Mouse (Mus musculus) Muller cell, postnatal 12 days (primary cell): Measurements from ENCODE around the gene Nrd1.

ENCODE experiments used
- DNase-seq: peaks from one replicate; pipeline ENCODE4 v3.0.0-alpha.2; 2015; ENCODE audit errors: inconsistent ontology term

Nrd1 gene

DNA sequence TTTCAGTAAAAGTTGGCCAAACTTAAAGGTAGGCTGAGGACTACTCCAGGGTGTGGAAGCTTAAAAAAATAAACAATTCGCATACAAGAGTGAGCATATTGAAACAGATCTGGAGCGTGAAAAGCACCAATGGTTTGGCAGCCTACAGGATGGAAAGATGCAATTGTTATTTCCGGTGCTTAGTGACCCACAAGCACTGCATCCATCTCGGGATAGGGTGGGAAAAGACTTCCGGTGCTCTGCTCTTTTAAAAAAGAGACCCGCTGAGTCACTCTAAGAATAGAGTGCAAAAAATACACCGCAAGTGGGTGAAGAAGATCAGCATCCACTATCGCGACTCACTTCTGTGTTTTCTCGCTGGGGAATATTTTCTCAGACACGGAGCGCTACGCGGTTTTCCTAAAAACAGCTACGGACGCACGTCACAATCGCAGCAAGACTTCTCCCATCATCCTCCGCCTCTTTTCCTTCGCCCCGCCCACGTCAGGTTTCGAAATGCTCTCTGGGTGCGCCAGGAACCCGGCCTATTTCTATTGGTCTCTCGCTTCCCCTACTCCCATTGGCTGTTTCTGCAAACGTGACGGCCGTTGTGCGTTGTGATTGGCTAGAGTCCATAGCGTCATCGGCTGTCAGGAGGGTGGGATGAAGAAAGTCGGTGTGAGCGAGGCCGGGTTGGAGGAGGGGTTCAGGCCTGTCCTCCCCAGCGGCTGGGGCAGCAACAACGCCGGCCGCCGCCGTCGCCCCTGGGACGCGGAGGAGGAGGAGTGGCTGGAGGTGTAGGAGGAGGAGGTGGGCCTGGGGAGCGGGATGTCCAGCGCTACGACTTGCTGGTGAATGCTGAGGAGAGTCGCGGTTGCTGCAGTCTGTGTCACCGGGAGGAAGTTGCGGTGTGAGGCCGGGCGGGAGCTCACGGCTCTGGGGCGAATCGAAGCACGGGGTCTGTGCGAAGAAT lies at the start of gene Nrd1:
TSS of gene Nrd1 (plus strand) at position 657 of the 952 bp plus-strand sequence.
- peak; percentile 100 for DNase-seq

DNA sequence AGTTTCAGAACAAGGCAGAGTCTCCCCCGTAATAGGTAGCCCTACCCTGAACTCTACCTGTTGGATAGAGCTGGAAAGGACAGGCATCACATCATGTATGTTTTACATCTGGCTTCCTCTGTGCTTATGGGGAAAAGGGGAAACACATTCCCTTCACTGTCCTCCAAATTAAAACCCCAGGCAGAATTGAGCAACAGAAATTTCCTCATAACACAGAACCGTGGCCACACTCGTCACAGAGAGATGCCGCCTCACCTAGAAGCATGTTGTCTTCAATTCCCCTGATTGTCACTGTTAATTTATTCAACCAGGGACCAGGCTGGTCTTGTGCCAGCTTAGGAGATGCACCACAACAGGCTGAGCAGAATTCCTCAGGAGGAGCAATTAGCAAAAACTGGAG lies 48.8 kb upstream of the Nrd1 start:
- peak; percentile 37 for DNase-seq

DNA sequence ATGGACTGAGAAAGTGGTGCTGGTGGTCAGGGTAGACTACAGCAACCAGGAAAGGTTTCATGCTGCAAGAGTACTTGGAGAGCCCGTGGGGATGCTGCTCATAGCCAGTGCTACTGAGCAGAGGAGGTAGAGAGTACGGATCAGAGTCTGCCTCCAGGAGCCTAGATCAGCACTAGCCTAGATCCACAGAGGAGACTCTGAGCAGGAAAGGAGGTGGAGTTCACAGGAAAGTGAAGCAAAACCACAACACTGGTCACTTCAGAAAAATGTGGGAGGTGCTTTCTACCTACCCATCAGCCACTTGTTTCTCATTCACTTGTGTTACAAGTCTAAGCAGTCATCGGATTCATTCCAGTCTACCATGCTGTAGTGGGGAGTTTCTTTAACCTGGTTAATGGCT lies 40.8 kb upstream of the Nrd1 start:
- no peak for DNase-seq

DNA sequence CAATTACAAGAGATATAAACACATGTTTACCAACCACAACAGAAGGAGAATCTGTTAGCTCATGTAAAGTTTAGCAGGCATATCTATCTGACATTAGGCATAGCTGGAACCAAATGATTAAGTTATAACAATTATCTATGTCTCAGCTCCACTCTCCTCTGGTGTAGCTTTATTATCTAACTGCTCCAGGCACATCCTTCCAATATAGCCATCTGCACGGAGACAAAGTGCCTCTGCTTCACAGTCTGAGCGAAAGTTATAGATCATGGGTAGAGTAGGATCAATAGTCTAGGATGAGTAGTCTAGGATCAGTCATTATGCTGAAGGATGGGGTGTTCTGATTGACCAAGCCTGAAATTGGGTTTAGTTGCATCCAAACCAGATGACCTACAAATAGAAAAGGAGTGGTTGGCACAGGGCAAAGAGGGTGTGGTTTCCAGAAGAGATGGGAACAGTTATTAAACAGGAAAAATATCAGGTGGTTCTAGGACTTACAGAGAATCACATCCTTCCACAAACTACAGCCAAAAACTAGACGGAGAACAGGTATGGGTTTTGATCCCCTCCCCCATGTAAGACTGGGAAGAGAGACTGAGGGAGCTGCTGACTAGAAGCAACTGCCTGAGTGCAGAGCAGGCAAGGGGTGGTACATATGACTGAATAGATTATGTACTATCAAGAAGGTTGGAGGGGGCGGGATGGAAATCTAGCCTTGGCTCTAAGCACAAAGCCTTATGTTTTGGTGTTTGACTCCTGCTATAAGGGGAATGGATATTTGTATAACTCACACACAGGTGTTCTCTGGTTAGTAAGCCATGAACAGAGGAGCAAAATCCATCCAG lies 39.6 kb upstream of the Nrd1 start:
- DNase-seq = no peak

DNA sequence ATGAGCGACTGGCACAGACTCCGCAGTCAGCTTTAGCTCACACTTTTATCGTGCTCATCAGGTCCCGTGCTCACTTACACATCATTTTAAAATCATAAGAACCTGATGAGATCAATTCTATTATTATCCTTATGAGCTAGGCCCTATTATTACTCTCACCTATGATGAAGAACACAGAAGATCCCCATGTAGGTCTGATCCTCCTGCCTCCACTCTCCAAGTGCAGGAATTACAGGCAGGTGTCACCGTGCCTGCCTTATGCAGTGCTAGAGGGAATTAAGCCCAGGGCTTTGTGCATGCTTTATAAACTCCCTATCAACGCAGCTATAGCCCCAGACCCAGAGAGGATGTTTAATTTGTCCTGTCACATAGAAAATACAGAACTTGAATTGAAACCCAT lies 37.4 kb upstream of the Nrd1 start:
- DNase-seq = no peak

DNA sequence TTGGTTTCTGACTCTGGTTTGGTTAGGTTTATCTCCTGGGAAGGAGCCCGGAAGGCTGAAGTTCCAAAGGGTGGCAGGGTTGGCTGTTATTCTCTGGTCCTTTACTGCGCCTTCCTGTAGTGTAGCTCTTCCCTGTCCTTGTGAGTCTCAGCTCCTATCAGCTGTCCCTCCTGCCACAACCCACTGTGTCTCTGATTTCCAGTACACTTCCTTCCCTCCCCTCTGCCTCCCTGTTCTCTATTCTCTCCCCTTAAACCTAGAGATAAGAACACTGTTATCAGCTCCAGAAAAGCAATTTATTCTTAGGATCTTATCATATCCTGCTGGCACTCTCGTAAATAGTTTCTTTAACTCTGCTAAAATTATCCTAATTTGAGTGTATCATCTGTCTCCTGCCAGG lies 30.9 kb upstream of the Nrd1 start:
- no peak for DNase-seq

DNA sequence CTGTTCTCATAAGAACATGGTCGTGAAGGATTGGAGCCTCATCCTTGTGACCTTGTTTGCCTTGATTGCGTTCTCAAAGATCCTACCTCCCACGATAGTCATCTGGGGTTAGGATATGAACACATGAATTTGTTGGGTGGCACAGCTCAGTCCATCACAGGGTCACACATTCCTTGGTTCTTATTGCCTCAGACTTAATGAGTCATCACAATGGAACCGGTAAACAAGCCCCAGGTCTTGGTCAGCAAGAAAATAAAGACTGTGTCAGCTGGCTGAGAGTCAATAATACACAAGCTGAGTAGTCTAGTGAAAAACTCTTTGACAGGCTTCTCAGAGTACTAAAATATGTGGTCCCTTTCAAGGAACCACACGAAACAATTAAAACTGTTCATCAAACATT lies 29.4 kb upstream of the Nrd1 start:
- DNase-seq = peak; percentile 70

DNA sequence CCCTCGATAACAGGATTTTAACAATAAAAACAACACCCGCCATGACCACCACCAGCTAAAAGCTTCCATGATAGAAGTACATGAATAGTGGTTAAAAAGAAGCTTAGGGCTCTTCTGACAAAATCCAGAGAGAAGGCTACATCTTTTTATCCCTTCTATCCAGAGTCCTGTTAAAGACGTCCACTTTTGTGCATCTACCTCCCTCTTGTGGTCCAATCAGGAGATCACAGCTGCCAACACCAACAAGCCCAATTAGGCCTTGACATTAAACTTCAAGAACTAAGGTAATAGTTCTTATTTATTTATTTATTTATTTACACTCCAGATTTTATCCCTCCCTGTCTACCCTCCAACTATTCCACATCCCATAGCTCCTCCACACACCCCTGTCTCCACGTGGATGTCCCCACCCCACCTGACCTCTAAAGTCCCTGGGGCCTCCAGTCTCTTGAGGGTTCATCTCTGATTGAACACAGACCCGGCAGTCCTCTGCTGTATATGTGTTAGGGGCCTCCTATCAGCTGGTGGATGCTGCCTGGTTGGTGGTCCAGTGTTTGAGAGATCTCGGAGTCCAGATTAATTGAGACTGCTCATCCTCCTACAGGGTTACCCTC lies 23.9 kb upstream of the Nrd1 start:
- peak; percentile 32 for DNase-seq

DNA sequence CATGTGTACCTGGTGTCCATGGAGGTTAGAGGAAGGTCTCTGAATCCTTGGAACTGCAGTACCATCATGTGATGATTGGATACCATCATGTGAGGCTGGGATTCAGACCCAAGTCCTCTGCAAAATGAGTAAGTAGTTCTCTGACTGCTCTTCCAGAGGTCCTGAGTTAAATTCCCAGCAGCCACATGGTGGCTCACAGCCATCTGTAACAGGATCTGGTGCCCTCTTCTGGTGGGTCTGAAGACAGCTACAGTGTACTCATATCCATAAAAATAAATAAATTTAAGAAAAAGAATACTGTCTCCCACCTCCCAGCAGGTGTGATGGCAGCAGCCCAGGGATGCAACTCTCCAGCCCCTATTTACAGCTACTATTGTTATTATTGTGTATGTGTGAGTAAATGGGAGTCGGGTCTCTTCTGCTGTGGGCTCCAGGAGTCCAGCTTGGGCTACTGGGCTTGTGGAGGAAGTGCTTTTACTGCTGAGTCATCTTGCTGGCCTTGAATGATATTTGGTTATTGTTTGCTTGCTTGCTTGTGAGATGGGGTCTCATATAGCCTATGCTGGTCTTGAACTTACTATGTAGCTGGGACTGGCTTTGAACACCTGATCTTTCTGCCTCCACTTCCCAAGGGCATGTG lies 13.5 kb upstream of the Nrd1 start:
- DNase-seq = no peak

DNA sequence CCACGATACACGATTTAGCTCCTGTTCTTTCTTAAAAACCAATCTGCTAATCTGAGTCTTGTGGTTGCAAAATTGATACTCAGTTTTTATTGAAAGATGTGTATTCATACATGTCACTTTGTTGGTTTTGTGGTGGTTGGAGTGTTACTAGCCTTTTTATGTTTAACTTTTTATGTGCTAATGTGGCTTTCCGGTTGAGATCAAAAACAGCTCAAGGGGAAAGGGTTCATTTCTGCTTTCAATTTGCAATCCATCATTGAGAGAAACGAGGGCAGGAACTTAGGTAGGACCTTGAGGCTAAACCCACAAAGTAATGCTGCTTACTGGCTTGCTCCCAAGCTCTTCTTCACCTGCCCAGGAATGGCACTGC lies 13.0 kb upstream of the Nrd1 start:
- no peak for DNase-seq

DNA sequence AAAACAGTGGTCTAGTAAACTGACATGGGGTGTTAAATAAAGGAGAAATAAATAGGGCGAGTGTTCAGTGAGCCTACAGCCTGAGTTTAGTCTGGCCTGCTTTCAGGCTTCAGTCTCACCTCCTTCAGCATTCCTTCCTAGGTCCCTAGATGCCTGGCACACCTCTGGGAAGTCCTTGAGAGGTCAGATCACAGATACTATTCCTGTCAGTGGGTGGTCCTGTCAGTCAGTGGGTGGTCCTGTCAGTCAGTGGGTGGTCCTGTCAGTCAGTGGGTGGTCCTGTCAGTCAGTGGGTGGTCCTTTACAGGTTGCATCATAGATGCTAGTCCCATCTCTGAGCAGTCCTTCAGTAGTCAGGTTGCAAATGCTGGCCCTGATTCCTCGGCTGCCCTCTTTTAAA lies 11.0 kb upstream of the Nrd1 start:
- DNase-seq = no peak

DNA sequence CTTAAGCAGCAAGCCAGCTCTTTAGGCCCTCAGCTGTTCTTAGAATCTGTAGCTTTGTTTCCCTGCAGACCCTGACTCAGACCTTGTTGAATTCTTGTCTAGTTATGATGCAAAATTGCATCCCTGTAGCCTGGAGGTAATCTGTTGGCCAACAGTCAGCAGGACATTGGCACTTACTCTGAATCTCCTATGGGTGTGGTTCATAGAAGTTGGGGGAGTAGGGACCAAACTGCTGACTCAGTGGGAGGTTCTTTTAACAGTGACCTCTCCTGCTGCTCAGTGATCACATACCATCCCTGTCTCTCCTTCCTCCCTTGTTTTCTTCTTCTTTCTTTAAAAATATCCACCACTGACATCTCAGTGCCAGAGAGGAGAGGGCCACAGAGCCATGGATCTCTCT lies 10.4 kb upstream of the Nrd1 start:
- DNase-seq = no peak

DNA sequence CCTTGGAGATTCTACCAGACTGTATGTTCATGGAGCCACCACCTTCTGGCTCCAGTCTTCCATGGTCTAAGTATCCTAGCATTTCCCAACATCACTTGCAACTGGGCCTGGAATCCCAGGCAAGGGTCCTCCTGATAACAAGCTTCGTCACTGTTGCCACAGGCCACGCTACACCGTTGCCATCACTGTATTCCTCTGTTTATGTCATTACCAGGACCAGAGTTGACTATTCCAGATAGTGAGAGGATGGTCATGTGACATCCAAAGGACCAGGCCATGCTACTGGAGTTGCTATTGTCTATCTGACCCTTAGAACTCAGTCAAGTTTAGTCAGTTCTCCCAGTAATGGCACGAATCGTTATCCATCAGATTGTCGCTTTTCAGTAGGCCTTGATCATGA lies 9.9 kb upstream of the Nrd1 start:
- no peak for DNase-seq

DNA sequence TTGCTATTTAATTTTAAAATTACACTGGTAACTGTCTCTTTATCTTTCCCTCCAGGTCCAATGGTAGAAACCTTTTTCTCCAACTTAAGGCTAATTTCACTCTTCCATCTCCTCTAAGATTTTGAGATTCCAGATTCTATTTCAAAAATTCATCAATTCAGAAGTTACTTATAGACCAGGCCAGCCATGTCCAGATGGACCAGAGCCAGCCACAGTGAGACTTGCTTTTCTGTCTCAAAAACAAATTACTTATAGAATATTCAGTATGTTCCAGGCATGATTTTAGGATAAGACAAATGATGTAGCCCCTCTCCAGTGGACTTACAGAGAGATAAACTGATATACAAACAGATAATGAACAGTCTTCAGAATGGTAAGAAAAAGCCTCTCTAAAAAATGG lies 8.6 kb upstream of the Nrd1 start:
- DNase-seq = no peak

DNA sequence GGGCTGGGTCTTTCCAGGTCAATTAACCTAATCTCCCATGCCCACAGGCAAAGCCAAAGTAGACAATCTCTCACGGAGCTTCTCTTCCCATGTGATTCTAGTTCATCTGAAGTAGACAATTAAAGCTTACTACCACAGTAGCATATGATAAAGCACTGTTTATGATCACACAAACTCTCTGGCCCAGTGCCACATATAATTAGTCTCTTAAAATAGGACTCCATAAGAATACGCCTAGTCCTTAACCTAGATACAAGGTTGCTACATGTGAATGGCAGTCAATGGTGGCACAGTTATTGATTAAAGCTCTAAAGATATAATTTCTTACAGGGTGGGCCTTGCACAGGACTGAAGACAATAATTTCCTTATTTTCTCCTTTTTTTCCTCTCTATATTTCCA lies 7.5 kb upstream of the Nrd1 start:
- no peak for DNase-seq

DNA sequence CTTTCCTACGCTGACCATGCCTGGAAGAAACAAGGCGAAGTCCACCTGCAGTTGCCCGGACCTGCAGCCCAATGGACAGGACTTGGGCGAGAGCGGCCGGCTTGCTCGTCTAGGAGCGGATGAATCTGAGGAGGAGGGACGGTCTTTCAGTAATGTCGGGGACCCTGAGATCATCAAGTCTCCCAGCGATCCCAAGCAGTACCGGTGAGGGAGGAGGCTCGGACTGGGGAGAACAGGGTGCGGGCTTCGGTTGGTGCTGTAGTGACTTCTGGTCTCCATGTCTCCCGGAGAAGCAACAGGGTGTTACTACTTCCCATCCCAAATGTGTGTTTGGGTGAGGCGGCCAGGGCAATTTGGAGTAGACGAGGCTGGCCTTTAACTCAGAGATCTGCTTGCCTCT lies 506 bp downstream of the Nrd1 start:
- no peak for DNase-seq

DNA sequence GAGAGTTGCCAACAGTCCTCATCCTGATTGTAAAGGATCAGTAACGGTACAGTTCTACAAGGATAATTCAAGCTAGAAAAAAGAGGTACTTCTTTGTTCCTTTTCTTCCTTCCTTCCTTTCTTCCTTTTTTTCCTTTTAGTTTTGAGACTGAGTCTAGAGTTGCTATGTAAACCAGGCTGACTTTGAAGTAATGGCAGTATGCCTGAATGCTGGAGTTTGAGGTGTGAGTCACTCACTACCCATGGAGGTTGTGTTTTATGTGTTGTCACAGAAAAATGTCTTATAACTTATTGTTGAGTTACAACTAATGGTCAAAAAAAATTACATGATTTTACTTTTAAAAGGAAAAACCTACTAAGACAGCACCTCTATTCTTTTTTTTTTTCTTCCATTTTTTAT lies 7.6 kb downstream of the Nrd1 start:
- peak; percentile 9 for DNase-seq

DNA sequence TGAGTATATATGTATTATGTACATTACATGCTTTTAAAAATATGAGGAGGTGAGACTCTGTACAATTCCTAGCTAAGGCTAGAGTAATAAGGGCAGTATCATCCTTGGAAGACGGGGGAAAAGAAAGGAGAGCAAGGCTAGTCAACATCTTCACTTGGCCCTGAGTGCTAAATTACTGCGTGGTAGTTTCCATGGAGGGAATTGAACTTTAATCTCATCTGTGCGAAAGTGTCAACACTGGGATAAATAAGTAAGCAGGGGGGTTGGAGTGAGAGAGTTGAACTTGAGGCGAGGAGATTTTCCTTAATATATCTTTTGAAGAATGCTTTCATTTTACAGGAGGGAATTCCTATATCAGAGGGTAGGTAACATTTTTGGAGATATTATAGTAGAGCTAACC lies 13.6 kb downstream of the Nrd1 start:
- DNase-seq = no peak

DNA sequence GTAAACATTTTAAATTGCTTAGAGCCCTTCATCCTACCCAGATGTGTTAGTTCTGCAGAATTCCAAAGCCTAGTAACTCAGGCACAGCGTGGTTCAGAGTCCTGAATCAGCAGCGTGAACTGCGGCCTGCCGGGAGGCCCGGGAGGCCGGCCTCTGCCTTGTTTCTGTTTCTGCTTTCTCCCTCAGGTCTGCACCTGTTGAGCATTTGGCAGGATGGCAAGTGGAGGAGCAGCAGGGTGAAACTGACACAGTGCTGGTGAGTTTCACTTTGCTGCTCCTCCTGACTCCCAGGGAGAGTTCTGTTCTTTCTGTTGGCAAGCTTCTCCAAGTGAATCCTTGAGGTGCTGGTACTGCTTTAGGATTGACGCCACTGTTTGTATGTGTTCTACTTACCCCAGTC lies 17.0 kb downstream of the Nrd1 start:
- DNase-seq = no peak

DNA sequence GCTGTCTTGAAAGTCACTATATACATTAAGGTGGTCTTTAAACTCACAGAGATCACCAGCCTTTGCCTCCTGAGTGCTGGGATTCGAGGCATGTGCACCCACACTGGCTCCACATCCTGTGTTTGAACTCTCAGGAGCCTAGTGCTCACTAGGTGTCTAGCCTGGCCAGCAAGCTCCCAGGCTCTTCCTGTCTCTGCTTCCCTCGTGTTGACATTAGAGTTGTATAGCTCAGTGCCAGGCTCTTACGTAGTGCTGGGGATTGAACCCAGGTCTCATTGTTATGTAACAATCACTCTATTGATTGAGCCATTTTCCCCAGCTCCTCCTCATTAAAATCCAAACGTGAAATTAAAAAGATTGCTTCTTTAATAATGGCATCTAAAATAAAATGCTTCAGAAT lies 18.8 kb downstream of the Nrd1 start:
- no peak for DNase-seq

DNA sequence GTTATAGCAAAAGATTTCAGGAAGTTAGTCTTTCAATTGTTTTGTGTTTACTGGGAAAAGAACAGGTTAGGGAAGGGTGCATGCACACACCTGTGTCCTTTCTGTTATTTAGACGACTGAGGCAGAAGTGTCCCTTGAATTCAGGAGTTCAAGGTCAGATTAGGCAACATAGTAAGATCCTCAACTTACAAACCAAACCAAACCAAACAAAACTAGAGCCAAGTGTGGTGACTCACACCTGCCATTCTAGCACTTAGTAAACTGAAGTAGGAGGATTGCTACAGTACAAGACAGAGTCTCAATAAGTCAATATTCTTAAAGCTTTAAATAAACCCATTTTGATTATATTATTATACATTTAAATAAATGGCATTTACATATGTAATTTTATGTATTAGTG lies 21.5 kb downstream of the Nrd1 start:
- no peak for DNase-seq

DNA sequence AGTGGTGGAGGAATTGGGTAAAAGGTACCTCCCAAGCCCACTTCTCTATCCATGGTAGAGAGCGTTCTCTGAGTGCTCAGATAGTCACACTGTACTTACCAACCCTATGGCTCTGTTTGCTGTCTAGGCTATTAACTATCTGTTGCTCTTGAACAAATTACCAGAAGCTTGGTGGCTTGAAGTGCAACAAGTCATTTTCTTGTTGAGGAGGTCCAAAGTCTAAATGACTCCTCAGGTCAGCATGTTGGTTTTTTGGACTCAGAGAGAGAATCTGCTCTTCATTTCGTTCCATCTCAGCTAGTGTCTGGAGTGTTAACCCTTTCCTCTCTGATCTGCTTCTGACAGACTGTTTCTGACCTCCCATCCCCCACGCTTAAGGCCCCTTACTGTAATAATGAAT lies 24.6 kb downstream of the Nrd1 start:
- DNase-seq = no peak
